Mouse (Mus musculus) forebrain, embryonic 15.5 days (tissue): ENCODE measurements around the gene Mpl. TPM values are rescaled to one million over a fixed set of nuclear protein-coding genes. Genes with fewer than 3 reads are reported as not detected.
A peak's percentile ranks its signal among the peaks of the same experiment; 100 is the strongest.

ENCODE experiments used
- ATAC-seq: fragments of 200-750 bp; cut with Nextera tagmentation; replicated peaks from 2 replicates; pipeline ENCODE4 v1.8.0; 2017; ENCODE audit warnings: mild to moderate bottlenecking, moderate TSS enrichment, moderate library complexity
- H3K27ac ChIP-seq: fragments of 300-500 bp; sonication (generic); replicated peaks from 2 replicates; pipeline ENCODE4 v1.5.1; 2015; ENCODE audit warnings: mild to moderate bottlenecking, inconsistent platforms
- H3K27me3 ChIP-seq: fragments of 300-500 bp; sonication (generic); 2 replicates; pipeline ENCODE4 v1.6.1; 2015; ENCODE audit warnings: inconsistent platforms
- H3K36me3 ChIP-seq: fragments of 300-500 bp; sonication (generic); 2 replicates; pipeline ENCODE4 v1.6.1; 2015; ENCODE audit warnings: mild to moderate bottlenecking, inconsistent platforms
- H3K4me1 ChIP-seq: fragments of 300-500 bp; sonication (generic); 2 replicates; pipeline ENCODE4 v1.6.1; 2015; ENCODE audit warnings: inconsistent platforms
- H3K4me2 ChIP-seq: fragments of 300-500 bp; sonication (generic); replicated peaks from 2 replicates; pipeline ENCODE4 v1.6.1; 2015; ENCODE audit warnings: mild to moderate bottlenecking, inconsistent platforms
- H3K4me3 ChIP-seq: fragments of 300-500 bp; sonication (generic); 2 replicates; pipeline ENCODE4 v1.5.1; 2015; ENCODE audit warnings: mild to moderate bottlenecking, inconsistent platforms
- H3K9ac ChIP-seq: fragments of 300-500 bp; sonication (generic); replicated peaks from 2 replicates; pipeline ENCODE4 v1.6.1; 2015; ENCODE audit warnings: mild to moderate bottlenecking, inconsistent platforms
- H3K9me3 ChIP-seq: fragments of 300-500 bp; sonication (generic); 2 replicates; pipeline ENCODE4 v1.6.1; 2016; ENCODE audit warnings: inconsistent platforms
- WGBS: fragments of 180-500 bp; shearing (Covaris S2); methylation state at CpG from one replicate; pipeline ENCODE4 v1.1.7; 2015; ENCODE audit warnings: mixed read lengths; 5-methylcytosine and 5-hydroxymethylcytosine counted together
- polyA plus RNA-seq: library from polyadenylated mRNA; unstranded; fragments of >200 nt; fragmentation: Nextera tagmentation; extraction: Ambion mirVana; gene quantifications from 2 replicates; pipeline ENCODE4 v1.2.1, GENCODE M21; 2015

Mpl gene
- polyA plus RNA-seq = 0.08 and 0.09 TPM in 2 replicates

DNA sequence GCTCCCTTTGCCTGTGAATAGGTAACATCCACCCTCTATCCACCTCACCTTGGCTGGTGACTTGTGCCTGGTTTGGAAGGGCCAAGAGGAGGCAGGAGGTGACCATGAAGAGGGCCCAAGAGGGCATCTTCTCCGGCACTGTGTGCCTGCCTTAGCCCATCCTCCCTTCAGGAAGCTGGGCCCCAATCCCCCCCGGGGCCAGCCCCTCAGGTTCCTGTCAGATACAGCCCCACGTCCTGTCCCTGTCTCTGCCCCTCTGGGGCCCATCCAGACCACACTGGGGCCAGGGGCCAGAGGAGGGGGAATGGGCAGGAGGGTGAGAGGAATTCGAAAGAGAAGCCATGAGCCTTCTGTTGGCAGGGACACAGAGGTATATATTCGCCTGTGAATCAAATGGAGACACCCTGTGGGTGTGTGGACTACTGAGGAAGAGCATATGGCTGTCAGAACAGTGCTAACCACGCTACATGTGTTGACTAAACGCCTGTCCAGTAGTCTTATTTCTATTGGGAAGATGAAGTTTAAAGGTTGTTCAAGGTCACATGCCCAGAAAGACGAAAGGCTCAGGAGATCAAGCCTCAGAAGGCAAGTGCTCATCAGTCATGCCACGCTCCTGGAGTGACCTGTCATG is at the start of gene Mpl:
TSS of gene Mpl (minus strand) at position 169 of the 631 bp plus-strand sequence.
- no peaks in the 10 kb centered on the region for H3K4me1 ChIP-seq
- H3K9ac ChIP-seq = no peak within 1 kb of the TSS
- ATAC-seq = no peak
- 75% methylated on average over 9 of the region's 9 CpGs for WGBS
- H3K9me3 ChIP-seq = no peaks in the 10 kb centered on the region
- no peaks in the 10 kb centered on the region for H3K36me3 ChIP-seq
- H3K27me3 ChIP-seq = no peaks in the 10 kb centered on the region
- H3K4me3 ChIP-seq = no peak within 1 kb of the TSS
- H3K4me2 ChIP-seq = no peak within 1 kb of the TSS
- H3K27ac ChIP-seq = no peak within 1 kb of the TSS

DNA sequence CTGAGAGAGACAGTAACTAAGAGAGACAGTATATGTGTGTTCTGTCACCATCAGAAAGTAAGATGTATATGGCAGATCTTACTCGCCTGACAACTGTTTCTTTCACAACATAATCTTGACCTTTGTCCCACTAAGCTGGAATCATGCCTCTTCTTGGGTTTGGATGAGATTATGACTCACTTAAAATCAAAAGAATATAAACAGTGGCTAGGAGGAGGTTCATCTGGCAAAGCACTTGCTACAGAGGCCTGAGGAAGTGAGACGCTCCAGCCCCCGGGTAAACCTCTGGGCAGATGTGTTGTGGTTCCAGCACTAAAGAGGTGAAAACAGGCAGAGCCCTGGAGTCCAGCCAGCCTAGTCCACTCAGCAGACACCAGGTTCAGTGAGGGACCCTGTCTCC is 48.2 kb upstream of the Mpl start:
- 77% methylated on average over 3 of the region's 3 CpGs for WGBS
- no peaks in the 10 kb centered on the region for H3K27me3 ChIP-seq

DNA sequence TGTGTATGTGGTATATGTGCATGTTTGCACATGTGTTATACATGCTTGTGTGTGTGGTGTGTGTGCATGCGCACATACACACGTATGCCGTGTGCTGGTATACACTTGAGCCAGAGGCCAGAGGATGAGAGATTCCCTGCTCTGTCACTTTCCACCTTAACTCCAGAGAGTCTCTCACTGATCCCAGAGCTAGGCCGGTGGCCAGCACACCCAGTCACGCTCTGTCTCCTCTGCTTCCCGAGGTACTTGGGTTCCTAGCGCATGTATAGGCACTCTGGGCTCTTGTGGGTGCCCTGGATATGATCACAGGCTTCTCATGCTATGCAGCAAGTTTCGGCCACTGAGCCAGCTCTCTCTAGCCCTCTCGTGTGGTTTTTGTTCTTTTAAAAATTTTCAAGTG is 43.5 kb upstream of the Mpl start:
- Histone ChIP-seq H3K4me2 (no peak overlapping the region), H3K36me3 (no peaks in the 10 kb centered on the region), H3K9ac (no peak overlapping the region), H3K4me1 (no peaks in the 10 kb centered on the region), H3K9me3 (no peaks in the 10 kb centered on the region), H3K4me3 (no peak overlapping the region), H3K27ac (no peak overlapping the region), H3K27me3 (no peaks in the 10 kb centered on the region)
- 68% methylated on average over 9 of the region's 9 CpGs for WGBS
- ATAC-seq = no peak

More for the DNA sequence above, 48.2 kb upstream of the Mpl start:
- Histone ChIP-seq H3K4me2 (no peak overlapping the region), H3K9ac (no peak overlapping the region), H3K4me3 (no peak overlapping the region), H3K27ac (no peak overlapping the region), H3K9me3 (no peaks in the 10 kb centered on the region), H3K4me1 (0 out of 2 replicates have a peak, but pooled peaks cover 4% of the 10 kb centered on the region), H3K36me3 (no peaks in the 10 kb centered on the region)
- ATAC-seq = no peak

DNA sequence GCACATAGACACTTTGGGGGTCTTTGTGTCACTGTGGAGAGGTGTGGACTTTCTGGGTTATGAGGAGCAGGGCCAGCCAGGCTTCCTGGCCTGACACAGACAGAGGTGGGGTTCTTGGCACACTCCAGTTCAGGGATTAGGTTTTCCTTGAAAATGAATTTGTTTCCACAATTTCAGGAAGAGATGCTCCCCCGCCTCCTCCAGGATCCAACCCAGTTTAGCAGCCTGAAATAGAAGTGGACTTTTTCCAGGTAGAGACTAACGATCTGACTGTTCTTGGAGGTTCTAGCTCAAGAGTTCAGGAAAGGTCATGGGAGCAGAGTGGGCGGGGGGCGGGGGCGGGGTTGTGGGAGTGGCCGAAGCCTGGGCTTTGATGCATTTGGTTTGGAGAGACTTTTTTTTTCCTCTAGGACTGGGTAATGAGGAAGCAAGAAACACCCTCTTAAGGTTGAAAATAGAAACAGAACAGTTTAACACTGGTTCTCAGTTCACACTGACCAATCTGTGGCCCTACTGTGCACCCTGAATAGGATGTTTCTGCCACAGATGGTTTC is 42.9 kb upstream of the Mpl start:
- H3K36me3 ChIP-seq = no peaks in the 10 kb centered on the region
- no peaks in the 10 kb centered on the region for H3K4me1 ChIP-seq
- H3K27ac ChIP-seq = no peak overlapping the region
- no peaks in the 10 kb centered on the region for H3K27me3 ChIP-seq
- no peak overlapping the region for H3K9ac ChIP-seq
- no peak overlapping the region for H3K4me2 ChIP-seq
- H3K9me3 ChIP-seq = no peaks in the 10 kb centered on the region
- 53% methylated on average over 6 of the region's 6 CpGs for WGBS
- no peak for ATAC-seq
- no peak overlapping the region for H3K4me3 ChIP-seq

DNA sequence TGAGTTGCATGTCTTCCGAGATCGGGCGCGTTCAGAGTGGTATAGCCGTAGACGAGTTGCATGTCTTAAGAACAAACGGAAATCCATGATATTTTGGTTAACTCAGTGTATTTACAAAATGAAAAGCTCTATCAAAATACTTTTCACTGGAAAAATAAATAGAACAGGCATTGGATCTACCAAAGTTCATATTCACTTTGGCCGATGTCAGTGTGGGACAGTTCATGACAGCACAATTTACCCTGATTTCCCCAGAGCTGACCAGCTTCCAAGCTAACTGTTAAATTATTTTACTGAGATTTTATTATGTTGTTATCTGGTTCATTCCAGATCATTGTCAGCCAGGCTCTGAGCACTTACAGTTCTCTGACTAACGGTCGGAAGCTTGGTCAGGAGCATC is 33.1 kb upstream of the Mpl start:
- Histone ChIP-seq H3K27ac (no peak overlapping the region), H3K9ac (no peak overlapping the region), H3K36me3 (no peaks in the 10 kb centered on the region), H3K4me2 (no peak overlapping the region), H3K4me3 (no peak overlapping the region), H3K4me1 (no peaks in the 10 kb centered on the region), H3K27me3 (no peaks in the 10 kb centered on the region), H3K9me3 (no peaks in the 10 kb centered on the region)
- WGBS = 93% methylated on average over 10 of the region's 10 CpGs
- no peak for ATAC-seq

DNA sequence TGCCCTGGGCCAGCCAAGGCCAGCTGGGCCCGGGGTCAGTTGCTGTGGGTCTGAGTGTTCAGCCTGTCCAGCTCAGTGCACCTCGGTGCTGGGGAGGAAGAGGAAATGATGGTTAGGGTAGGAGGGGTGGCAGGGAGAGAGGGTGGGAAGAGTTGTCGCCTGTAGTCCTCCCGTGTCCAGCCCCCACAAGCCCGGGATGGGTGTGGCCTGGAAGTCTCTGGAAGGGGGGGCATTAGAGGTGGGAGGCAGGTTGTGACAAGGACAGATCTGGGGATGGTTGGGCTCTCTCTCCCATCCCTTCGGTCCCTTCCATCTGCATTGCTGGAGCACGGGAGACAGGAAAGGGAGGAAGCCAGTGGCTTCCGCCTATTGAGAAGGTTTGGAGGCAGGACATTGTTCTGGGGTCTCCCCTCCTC is 32.4 kb upstream of the Mpl start, which contains the start of gene Tie1:
TSS of gene Tie1 (minus strand) at position 345 of the 416 bp plus-strand sequence.
- Histone ChIP-seq H3K27me3 (no peaks in the 10 kb centered on the region), H3K4me2 (no peak within 1 kb of the TSS), H3K9me3 (no peaks in the 10 kb centered on the region), H3K4me3 (no peak within 1 kb of the TSS), H3K27ac (no peak within 1 kb of the TSS), H3K9ac (no peak within 1 kb of the TSS), H3K4me1 (no peaks in the 10 kb centered on the region), H3K36me3 (no peaks in the 10 kb centered on the region)
- 83% methylated on average over 7 of the region's 8 CpGs for WGBS
- no peak for ATAC-seq

DNA sequence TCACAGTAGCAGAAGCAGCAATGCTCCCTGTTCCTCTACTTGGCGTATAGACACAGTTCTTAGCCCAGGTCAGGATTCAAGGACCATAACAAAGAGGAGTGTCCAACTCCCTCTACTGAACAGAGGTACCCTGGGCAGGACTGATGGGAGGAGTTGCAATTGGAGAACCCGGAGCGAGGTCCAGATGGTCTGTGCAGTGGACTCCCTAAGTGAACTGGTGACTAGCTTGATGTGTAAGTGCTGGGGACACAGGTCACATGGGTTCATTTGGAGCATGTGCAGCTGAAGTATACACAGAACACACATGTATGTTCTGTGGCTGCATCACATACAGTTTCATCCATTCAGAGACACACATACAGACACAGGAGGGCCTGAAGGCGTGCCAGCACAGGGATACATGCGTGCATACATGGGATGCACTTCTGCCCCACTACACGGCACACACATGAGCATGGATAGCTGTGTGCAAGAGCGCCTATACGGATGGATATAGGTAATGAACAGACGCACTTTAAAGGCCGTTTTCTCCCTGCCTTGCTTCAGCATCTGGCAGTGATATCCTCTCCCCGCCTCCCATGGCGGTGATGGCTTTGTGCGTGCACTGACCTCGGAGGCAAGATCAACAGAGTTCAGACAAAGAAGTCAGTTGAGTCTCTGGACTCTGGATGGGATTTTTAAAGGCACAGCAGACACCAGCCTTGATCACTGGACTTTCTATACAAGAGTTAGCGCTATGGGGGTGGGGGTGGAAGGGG is 19.6 kb upstream of the Mpl start:
- 51% methylated on average over 15 of the region's 15 CpGs for WGBS
- H3K9ac ChIP-seq = no peak overlapping the region

DNA sequence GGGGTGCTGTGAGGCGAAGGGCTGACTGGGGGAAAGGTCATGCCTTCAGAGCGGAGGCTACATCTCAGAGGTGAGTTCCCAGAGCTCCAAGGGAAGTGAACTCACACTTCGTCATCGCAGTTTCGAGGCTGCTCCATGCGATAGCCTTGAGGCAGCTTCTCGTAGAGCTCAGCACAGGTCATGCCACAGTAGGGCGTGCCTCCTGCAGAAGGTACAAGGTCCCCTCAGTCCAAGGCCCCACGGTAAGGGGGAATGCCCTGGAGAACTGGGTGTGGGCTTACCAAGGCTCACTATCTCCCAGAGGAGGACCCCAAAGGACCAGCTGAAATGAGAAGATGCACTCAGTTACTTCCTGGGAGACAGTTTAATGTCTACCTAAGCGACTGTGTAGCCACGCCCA is 15.4 kb upstream of the Mpl start:
- Histone ChIP-seq H3K27ac (no peak overlapping the region), H3K4me1 (no peaks in the 10 kb centered on the region), H3K9me3 (no peaks in the 10 kb centered on the region), H3K4me3 (no peak overlapping the region), H3K36me3 (no peaks in the 10 kb centered on the region), H3K27me3 (no peaks in the 10 kb centered on the region), H3K9ac (no peak overlapping the region), H3K4me2 (no peak overlapping the region)
- no peak for ATAC-seq
- 94% methylated on average over 11 of the region's 11 CpGs for WGBS

More for the DNA sequence above, 19.6 kb upstream of the Mpl start:
- Histone ChIP-seq H3K27me3 (no peaks in the 10 kb centered on the region), H3K9me3 (no peaks in the 10 kb centered on the region), H3K4me1 (no peaks in the 10 kb centered on the region), H3K27ac (no peak overlapping the region), H3K4me3 (no peak overlapping the region), H3K4me2 (no peak overlapping the region), H3K36me3 (no peaks in the 10 kb centered on the region)
- no peak for ATAC-seq

DNA sequence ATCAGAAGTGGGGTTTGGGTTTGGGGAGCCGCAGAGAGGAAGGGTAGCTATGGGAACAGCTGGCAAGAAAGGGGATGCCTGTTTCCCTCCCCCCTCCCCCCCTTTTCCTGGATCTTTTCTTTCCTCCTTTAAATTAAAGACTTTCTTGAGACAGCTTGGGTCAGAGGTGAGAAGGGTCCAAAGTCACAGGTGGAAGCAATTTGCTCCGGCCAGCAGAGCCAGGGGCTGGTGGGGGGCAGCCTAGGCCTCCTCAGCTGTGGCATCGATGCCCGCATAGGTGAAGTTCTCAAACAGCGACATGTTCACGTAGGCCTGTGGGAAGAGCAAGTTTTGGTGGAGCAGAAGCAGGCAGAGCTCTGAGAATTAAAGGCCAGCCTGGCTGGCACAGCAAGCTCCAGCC is 14.0 kb upstream of the Mpl start:
- no peaks in the 10 kb centered on the region for H3K36me3 ChIP-seq
- H3K9me3 ChIP-seq = no peaks in the 10 kb centered on the region
- H3K4me3 ChIP-seq = no peak overlapping the region
- H3K27me3 ChIP-seq = no peaks in the 10 kb centered on the region
- no peaks in the 10 kb centered on the region for H3K4me1 ChIP-seq
- H3K27ac ChIP-seq = no peak overlapping the region
- H3K4me2 ChIP-seq = no peak overlapping the region
- ATAC-seq = no peak
- 89% methylated on average over 6 of the region's 6 CpGs for WGBS
- H3K9ac ChIP-seq = no peak overlapping the region

DNA sequence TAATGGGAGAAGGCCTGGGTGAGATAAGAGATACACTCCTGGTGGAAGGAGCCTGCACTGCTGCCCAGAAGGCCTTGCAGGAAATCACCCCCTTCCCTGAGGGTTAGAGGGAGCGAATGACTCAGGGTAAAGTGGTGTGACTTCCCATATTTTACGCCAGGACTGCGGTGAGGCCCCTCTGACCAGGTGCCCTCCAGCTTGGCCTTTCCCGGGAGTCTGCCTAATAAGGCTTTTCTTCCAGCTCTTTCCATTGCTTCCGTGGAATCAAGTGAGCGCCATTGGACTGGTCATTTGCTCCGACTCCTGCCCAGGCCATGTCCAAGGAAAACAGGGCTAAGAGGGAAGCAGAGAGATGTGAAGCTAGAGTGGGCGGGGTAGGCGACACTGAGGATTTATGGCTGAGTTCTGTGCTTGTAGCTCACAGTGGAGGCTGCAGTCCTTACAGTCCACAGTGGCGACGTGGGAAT is 8.4 kb upstream of the Mpl start:
- Histone ChIP-seq H3K36me3 (no peaks in the 10 kb centered on the region), H3K4me1 (no peaks in the 10 kb centered on the region), H3K4me2 (no peak overlapping the region), H3K27me3 (no peaks in the 10 kb centered on the region), H3K9me3 (no peaks in the 10 kb centered on the region), H3K4me3 (no peak overlapping the region), H3K27ac (no peak overlapping the region), H3K9ac (no peak overlapping the region)
- WGBS = 67% methylated on average over 11 of the region's 11 CpGs
- no peak for ATAC-seq

DNA sequence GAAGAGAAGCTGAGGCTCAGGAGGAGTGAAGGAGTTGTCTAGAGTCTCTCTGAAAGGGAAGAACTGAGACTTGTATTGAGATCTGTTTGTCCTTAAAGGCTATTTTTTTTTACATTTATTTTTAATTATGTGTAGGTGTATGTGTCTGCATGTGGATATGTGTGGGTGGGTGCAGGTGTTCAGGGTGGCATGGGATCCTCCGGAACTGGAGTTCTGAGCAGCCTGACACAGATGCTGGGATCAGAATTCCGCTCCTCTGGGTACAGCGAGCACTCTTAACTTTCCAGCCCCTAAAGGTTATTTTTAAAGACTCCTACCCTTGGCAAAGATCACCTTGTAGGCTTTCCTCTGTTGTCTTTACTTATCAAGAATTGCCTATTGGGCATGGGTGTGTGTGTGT is 7.6 kb upstream of the Mpl start:
- H3K4me2 ChIP-seq = no peak overlapping the region
- no peaks in the 10 kb centered on the region for H3K4me1 ChIP-seq
- ATAC-seq = no peak
- no peaks in the 10 kb centered on the region for H3K9me3 ChIP-seq
- WGBS = 97% methylated on average over 3 of the region's 3 CpGs
- no peaks in the 10 kb centered on the region for H3K36me3 ChIP-seq
- no peak overlapping the region for H3K9ac ChIP-seq
- no peak overlapping the region for H3K27ac ChIP-seq
- H3K4me3 ChIP-seq = no peak overlapping the region
- H3K27me3 ChIP-seq = no peaks in the 10 kb centered on the region

DNA sequence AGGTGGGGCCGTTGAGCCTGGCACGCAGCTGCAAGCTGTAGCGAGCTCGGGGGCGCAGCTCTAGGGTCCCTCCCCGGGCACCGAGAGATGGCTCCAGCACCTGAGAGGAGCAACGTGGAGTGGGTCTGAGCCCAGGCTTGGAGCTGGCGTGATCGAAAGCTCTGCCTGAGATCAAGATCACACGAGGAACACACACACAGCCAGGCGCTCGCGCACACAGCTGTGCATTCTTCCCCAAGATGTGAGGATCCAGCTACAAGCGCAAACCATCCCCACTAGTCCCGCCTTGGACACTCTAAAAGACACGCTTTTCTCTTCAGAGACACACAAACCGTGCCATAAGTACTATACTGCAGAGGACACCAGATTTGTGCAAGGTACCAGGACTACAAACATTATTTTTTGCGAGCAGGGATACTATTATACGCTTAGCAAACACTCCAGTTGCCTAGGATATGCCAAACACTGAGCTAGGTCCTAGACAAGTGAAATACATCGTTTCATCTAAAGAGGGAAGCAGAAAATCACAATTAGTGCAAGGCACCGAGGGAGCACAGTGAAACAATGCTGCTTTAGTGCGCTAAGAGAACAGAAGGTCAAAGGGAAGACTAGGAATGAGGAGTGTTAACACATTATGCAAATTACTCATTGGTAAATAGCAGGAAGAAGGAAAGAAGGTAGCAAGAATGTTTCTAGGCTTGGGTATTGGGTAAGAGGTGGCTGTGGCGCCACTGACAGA is 10.7 kb downstream of the Mpl start:
- ATAC-seq = peak; percentile 60
- H3K4me2 ChIP-seq = peak overlapping the region; percentile 79
- peaks cover 16% of the 10 kb centered on the region for H3K4me1 ChIP-seq
- no peaks in the 10 kb centered on the region for H3K9me3 ChIP-seq
- peak overlapping the region; percentile 42 for H3K4me3 ChIP-seq
- no peaks in the 10 kb centered on the region for H3K36me3 ChIP-seq
- no peaks in the 10 kb centered on the region for H3K27me3 ChIP-seq
- H3K27ac ChIP-seq = no peak overlapping the region
- peak overlapping the region; percentile 23 for H3K9ac ChIP-seq
- 14% methylated on average over 24 of the region's 24 CpGs for WGBS
